Mouse (Mus musculus) C2C12 (cell line): ENCODE measurements around the gene Vps36.

ENCODE experiments used
- CEBPB ChIP-seq: IDR thresholded peaks from one replicate; pipeline ENCODE4 v1.6.1; 2011; ENCODE audit warnings: low read depth, mild to moderate bottlenecking, control low read depth, moderate library complexity
- CTCF ChIP-seq: IDR thresholded peaks from one replicate; pipeline ENCODE4 v1.5.1; 2011; ENCODE audit not compliant: control insufficient read depth, insufficient read depth, insufficient read length
- MAX ChIP-seq: IDR thresholded peaks from one replicate; pipeline ENCODE4 v1.6.1; 2011; ENCODE audit warnings: mild to moderate bottlenecking, control low read depth
- MYOG ChIP-seq: IDR thresholded peaks from one replicate; pipeline ENCODE4 v1.6.1; 2011; ENCODE audit not compliant: control insufficient read depth, insufficient read length; ENCODE audit errors: extremely low read depth
- USF1 ChIP-seq: IDR thresholded peaks from one replicate; pipeline ENCODE4 v1.6.1; 2011; ENCODE audit warnings: low read depth, mild to moderate bottlenecking, control low read depth, moderate library complexity

- TF ChIP-seq CTCF (no peak), CEBPB (no peak), MAX (no peak), USF1 (no peak), MYOG (no peak)
Observed at GRCm38 (mm10) chr8:22264787-22265186, 72.2 kb downstream of the Vps36 start.
